Mouse (Mus musculus) inflammation-experienced regulatory T-cells (primary cell): ENCODE measurements around the gene Ankrd13a. TPM values are rescaled to one million over a fixed set of nuclear protein-coding genes. Genes with fewer than 3 reads are reported as not detected.

Experiments
- polyA plus RNA-seq, 2 experiments: library from polyadenylated mRNA; unstranded; fragments of 100-300 nt; shearing (Covaris generic); gene quantifications; one replicate each; pipeline ENCODE4 v1.2.1; 2017

The Ankrd13a gene
- polyA plus RNA-seq: 100 to 1,000 TPM; 145 to 166 TPM

DNA sequence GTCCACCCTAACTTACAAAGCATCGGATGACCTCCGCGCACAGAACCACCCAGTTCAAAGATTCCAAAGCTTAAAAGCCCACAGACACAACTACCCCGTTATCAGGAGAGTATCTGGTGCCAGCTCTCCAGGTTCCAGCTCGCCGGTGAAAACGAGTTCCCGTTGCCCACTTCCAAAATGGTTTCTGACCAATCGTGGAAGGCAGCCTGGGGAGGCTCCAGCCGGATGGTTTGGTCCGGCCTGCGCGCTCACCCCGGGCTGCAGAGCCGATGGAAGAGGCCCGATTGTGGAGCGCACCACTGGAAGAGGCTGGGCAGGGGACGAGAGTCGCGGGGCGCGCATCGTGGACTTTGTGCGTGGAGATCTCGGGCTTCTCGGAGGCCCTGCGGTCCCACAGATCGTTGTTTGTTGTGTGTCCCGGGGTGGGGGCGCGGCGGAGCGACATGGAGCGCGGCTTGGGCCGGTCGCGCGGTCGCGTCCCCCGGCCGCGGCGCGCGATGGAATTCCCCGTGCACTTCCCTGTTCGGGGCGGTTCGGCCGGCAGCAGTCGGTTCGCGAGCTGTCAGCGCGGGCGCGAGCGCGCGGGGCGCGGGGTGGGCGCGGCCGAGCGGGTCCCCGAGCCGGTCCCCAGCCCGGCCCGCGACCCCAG lies at the start of gene Ankrd13a:
Ankrd13a (plus strand) TSS at position 275 of the 649 bp plus-strand sequence.

DNA sequence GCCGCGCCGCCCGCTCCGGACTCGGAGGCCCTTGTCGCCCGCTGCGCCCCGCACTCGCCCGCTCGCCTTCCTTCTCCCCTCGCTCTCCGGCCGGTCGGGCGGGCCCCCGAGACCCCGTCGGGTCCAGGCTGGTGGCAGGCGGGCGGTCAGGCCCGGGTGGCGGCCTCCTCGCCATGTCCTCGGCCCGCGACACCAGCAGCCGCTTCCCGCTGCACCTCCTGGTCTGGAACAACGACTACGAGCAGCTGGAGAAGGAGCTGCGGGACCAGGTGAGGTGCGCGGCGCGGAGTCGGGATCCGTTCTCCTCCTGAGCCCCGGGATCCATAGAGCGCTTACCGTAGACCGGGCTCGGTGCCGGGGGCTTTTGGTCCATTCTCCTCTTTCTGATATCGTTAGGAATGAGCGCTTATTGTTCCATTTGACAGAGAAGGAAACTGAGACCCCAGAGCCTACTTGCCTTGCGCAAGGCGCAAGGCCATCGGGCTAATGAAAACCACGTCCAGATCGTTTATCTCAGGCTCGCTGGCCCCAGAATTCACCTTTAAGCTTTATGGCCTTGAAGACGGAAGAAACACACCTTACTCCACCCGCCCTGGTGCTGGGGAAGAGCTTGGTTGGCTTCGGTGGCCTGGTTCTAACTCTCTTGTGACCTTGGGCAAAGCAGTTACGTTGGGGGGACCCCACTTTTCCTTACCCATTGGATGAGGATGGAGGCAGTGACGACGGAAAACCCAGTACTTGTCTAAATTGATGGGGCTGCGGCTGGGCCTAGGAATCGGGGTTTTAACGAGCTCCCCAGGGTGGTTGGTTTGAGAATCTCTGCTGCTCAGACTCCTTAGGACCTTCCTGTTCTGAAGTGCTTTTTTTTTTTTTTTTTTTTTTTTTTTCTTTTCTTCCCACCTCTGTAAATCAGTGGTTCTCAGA lies 841 bp downstream of the Ankrd13a start, which contains the start of gene Git2:
Git2 (minus strand) TSS at position 462 of the 924 bp plus-strand sequence.

DNA sequence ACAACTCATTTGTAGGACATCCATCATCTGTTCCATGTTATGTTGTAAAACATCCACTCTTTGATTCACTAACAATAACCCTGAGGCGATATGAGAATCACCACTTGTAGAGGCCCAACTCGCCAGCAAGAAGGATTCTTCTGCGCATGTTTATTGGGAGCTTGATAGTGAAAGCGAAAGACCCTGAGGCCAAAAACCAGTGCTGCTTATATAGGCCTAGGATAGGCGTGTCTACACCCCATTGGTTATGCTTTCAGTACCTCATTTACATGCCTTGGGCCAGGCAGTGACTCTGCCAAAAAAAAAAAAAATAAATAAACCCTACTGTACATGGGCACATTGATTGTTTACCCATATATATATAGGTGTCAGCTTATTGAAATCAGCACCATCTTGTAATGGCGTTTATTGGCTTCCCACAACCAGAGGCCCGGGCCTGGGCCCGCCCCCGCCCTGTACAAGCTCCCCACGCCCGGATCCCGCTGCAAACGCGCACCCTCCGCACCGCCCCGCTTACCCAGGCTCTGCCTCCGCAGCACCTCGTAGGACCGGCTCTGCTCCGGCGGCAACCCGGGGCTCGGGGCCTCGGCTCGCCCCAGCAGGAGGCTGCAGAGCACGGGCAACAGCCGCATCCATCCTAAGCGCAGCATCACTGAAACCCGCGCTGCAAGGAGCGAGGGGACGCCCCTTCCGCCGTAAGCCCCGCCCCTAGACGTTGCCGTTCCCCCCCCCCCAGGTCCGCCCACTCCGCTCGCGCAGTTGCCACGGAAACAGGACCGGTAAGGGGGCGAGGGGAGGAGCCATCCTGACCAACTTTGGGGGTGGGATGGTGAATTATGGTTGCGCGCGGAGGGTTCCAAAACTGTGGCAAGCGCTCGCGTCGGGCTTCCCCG lies 48.6 kb downstream of the Ankrd13a start, which contains the start of gene 1500011B03Rik:
1500011B03Rik (minus strand) TSS at position 673 of the 893 bp plus-strand sequence.

DNA sequence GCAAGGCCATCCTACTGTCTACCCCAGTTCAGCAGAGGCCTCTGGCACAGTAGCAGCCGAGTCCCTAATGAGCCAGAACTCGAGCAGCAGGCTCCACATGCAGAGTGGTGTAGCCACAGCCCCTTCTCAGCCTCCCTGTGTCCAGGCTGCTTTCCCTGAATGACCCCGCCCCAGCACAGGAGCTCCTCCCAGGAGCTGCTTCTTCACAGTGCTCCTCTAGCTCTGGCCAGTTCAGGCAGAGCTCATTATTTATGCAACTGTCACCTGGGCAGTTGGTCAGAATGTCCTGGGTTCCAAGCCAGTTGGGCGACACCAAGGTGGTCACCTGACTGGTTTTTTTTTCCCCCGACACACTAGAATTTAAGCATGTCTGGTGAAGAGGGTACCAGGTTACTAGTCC lies 78.9 kb downstream of the Ankrd13a start, which contains the start of gene 4930519G04Rik:
4930519G04Rik (plus strand) TSS at position 301 of the 400 bp plus-strand sequence.

Other genes with a start within 250 kb of the Ankrd13a start
- gene Fam222a, start 206.7 kb upstream of the Ankrd13a start, polyA plus RNA-seq: under 1 TPM; 0.17 to 0.56 TPM
- 1 to 10 TPM in 1 of 2 experiments, under 1 TPM in 1; 0.49 to 2.0 TPM for gene Trpv4, start 116.3 kb upstream of the Ankrd13a start, polyA plus RNA-seq
- gene Gltp, start 83.7 kb upstream of the Ankrd13a start, polyA plus RNA-seq: 100 to 1,000 TPM; 311 to 348 TPM
- 10 to 100 TPM; 19.1 to 21.0 TPM for gene Tchp, start 66.9 kb upstream of the Ankrd13a start, polyA plus RNA-seq
- gene Git2, start 840 bp downstream of the Ankrd13a start, polyA plus RNA-seq: 100 to 1,000 TPM; 124 to 136 TPM
- 10 to 100 TPM; 63.0 to 63.3 TPM for gene 1500011B03Rik, start 48.8 kb downstream of the Ankrd13a start, polyA plus RNA-seq
- gene 4930519G04Rik, start 79.0 kb downstream of the Ankrd13a start, polyA plus RNA-seq: 1 to 10 TPM in 1 of 2 experiments, under 1 TPM in 1; 0.16 to 1.2 TPM
- gene Gm9936, start 84.0 kb downstream of the Ankrd13a start, polyA plus RNA-seq: under 1 TPM in 1 of 2 experiments, not detected in 1; 0.33 TPM
- gene Oasl2, start 122.3 kb downstream of the Ankrd13a start, polyA plus RNA-seq: 10 to 100 TPM; 11.3 to 19.1 TPM
- 1 to 10 TPM; 4.0 to 7.8 TPM for gene Oasl1, start 148.6 kb downstream of the Ankrd13a start, polyA plus RNA-seq
- gene 2210016L21Rik, start 167.5 kb downstream of the Ankrd13a start, polyA plus RNA-seq: 10 to 100 TPM; 44.4 to 51.4 TPM
- gene Hnf1a, start 196.4 kb downstream of the Ankrd13a start, polyA plus RNA-seq: under 1 TPM in 1 of 2 experiments, not detected in 1; 0.11 TPM
- gene Sppl3, start 236.5 kb downstream of the Ankrd13a start, polyA plus RNA-seq: 10 to 100 TPM; 59.1 to 69.8 TPM